ENCODE assay signal across 8 mouse cellular contexts in genomic region chr13:57142441-57142840, GRCm38 (mm10).
"Had no signal": no experiment of that assay in that cellular context is flagged by ENCODE, and none has a peak within 500 bp of the region (broad histone marks: within the 10 kb centered on the region; RNA-seq: fewer than 3 reads in every experiment).

No protein-coding gene starts in this region.

- ATAC-seq: lung, postnatal 0 days had no signal

- H3K36me3 ChIP-seq: liver, embryonic 15.5 days; neural tube, embryonic 12.5 days had no signal

- H3K4me3 ChIP-seq: liver, embryonic 15.5 days; neural tube, embryonic 12.5 days had no signal

- H3K9ac ChIP-seq: liver, embryonic 15.5 days; neural tube, embryonic 12.5 days had no signal

- DNase-seq: lung, adult 2 months; lung, postnatal 36 days; right cerebral cortex, postnatal 14 days; thymus, postnatal 36 days had no signal

- H3K9me3 ChIP-seq: liver, embryonic 15.5 days; neural tube, embryonic 12.5 days had no signal

- H3K27ac ChIP-seq: liver, embryonic 15.5 days; neural tube, embryonic 12.5 days had no signal

- H3K4me1 ChIP-seq: liver, embryonic 15.5 days; neural tube, embryonic 12.5 days had no signal

- H3K27me3 ChIP-seq: liver, embryonic 15.5 days; neural tube, embryonic 12.5 days had no signal

- H3K4me2 ChIP-seq: liver, embryonic 11.5 days; liver, embryonic 15.5 days; neural tube, embryonic 12.5 days had no signal
